Mouse (Mus musculus) naive thymus-derived CD4-positive, alpha-beta T cell, adult 2 months (primary cell): ENCODE results near the gene Arhgef28.
"Not testable (repeated sequence)": the region's sequence is repeated elsewhere in the genome, so short reads cannot be mapped to it uniquely, and the experiment has no call there.

ENCODE experiments used
- DNase-seq: peaks from one replicate; pipeline ENCODE4 v3.0.0-alpha.2; 2011; ENCODE audit warnings: low read depth

The Arhgef28 gene

DNA sequence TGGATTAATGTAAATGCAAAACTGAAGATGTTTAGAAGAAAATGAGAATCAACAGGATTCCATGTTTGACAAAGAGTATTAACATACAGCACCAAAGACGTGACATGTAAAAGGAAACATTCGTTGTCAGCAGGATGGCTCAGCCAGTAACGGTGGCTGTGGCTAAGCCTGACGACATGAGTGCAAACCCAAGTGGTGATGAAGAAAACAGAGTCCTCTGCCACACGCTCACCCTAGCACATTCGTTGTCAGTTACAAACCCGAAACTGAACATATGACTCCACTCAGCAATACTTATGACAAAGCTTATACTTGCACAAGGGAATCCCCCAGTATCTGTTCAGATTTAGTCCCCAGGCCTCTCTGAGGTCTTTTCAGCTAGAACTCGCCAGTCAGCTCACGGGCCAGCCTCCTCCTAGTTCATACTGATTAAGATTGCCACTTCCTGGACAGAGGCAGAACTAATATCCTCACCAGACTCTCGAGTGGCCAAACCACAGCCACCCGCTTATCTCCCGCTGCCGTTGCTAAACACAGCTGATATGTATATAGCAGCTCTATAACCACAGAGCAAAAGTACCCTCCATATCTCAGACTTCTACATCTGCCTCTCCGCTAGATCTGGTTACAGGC lies 82.0 kb downstream of the Arhgef28 start:
- DNase-seq: peak; percentile 2

DNA sequence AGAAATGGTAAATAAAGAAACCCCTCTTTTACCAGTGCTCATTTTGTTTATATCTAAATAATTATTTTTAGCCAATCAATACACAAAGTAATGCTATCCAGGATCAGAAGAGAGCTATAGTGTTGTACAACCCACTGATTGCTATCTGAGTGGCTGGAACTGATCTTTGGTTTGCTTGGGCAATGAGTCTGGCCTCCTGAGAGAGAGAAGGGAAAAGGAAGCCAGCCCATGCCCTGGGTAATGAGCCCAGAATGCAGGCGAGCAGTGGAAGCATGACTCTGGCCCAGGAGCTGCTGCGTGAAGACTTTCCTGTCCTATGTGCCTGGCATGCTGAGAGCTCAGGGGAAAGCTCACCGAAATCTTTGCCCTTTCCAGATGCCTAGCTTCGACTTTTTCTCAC lies 83.5 kb downstream of the Arhgef28 start:
- no peak for DNase-seq

DNA sequence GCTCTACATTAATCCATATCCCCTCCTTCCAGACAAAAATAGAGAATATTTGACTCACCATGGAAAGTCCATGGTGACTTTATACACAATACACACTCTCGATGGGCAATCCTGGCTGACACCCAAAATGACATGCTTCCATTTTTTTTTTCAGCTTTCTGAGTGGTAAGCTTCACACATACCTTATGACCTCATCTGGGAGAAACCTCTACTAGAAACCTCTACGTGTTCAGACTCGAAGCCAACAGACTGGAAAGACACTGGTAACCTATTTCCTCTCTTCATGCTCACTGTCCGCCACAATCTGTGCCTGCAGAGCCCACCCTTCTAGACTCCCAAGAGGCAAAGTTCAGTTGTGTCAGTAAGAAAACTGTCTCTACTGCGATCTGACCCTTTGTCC lies 84.2 kb downstream of the Arhgef28 start:
- DNase-seq: no peak

DNA sequence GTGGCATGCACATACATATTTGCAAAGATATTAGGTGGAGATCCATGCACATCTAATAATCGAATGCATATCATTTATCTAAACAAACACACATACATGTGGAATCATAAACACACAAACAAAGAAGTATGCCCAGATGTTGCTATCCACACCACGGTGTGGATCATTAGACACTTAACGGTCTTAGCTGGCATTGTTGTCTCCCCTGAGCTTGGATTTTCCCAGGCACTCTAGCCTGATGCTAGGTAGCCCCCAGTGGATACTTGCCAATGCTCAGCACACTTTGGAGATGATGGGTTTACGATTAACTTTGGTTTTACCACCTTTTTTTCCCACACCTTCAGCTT lies 85.1 kb downstream of the Arhgef28 start:
- DNase-seq: no peak

DNA sequence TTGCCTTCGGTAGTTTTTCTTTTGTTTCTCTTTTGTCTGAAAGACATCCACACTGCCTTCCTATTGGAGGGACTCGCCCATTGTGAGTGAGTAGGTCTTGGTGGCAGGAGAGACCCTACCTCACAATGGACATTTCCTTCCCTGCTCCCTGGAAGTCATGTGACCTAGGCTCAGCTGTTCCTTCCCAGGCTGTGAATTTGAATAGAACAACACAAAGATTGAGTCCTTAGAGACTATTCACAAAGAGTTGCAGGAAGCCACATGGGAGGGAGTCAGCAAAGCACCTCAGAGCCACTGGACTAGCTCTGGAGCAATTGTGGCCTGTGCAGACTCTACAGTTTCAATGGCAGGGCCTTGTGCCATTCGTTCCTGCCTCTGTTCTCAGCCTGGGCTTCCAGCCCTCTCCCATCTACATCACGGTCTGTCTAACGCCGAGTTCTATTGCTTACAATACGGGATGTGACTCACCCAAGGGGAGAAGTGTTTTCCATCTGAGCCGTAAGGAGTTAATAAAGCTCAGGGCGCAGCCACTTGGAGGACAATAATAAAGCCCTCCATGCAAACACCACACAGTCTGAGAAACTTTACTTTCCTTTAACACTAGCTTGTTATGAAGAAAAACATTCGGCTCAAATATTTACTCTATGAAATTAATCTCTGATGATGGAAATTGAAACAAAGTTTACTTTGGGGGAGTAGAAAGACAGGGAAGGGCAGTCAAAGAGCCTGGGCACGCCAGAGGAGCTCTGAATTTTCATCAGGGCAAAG lies 85.7 kb downstream of the Arhgef28 start:
- DNase-seq: no peak

DNA sequence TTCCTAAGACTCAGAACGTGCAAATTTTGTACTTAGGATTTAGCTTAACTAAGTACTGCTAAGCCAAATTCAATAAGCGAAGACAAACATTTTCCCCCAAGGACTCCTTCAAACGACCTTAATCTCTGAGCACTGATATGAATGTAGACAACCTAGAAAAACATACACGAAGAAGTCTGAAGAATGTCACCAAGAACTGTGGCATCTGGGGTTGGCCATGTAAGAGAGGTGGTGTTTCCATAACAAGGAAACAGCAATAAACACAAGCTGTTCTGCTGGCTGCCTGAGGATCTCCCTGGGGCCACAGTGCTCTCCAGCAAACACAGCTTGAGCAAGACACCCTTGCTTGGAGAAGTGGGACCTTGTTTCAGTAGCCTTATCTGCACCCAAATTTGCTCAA lies 87.9 kb downstream of the Arhgef28 start:
- no peak for DNase-seq

DNA sequence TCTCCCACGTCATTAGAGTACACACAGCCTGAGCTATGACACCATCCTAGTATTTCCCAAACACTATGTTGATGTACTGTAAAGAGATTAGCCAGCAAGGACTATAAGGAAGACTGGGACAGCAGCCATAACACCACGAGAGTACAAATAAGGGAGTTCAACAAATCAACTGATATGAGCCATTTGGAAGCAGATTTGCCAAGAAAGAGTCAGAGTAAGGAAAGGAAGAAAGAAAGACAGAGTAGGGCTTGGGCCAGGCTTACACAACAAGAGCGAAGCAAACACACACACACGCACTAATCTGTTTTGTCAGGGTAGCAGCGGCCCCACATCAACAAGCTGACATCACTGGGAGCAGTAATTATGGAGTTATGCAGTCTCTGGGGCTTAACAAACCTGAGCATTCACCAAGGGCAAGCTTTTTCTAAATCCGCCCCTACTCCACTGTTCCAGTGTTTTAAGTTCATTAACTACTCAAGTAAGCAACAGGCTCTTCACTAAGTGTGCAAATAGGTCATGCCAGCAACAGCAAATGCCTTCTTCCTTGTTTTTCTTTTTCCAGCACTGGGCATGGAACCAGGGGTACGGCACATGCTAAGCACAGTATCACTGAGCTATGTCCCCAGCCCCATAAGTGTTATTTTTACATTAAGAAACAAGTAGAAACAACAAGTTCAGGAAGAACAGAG lies 88.5 kb downstream of the Arhgef28 start:
- DNase-seq: no peak

DNA sequence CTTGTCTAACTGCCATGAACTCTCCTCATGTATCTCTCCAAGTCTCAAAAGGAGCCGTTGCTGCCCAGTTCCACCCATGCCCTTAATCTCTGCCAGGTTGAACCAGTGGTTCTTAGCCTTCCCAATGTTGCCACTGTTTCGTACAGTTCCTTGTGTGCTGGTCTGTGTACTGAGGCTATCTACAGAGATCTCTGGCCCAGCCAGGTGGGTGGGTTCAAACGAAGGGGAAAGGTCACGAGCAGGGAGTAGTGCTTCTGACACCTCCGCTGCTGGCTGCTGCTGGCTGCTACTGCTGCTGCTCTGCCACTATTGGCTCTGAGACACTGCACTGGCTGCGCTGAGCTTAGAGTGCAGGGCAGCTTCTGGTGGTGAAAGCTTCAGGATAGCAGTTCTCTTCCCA lies 90.6 kb downstream of the Arhgef28 start:
- no peak for DNase-seq

DNA sequence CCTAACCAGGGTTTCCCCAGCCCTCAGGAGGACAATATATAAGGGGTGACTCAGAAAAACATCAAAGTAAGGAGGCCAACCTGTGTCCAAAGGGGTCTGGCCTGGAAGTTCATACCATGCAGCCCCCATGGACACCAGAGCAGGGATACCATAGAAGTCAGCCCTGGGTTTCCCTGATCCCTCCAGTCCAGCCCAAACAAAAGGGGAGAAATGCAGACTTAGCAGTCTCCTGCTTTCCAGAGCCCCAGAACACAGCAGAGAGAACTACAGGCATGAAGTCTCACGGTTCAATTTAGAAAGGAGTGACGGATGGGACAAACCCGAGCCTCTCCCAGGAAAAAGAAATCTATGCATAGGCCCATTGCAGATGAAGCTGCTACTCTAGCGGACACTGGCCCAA lies 91.2 kb downstream of the Arhgef28 start:
- no peak for DNase-seq

DNA sequence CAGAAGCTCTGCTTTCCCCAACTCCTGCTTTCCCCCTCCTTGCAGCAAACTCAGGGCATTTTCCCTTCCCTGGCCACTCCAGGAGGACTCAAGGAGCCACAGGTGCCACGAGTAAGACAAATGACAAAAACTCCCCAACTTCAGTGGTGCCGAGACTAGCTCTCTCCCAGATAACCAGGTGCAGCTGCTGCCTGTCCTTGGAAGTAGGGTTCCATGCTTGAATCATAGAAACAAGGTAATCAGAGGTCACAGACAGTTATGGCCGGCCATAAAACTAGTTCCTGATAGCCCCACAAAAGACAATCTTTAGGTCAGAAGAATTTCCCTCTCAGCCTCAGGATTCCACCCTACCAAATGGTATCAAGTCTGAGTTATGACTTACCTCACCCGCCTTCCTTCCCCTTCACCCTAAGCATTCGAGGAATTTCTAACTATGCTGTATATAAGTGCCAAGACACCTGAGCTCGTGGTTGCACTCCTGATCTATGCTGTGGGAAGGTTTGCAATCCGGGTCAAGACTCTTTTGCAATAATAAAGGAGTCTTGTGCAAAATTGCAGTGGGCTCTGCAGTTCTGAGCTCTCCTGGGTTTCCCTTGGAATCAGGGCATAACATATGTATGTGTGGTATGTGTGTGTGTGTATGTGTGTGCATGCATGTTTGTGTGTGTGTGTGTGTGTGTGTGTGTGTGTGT lies 93.3 kb downstream of the Arhgef28 start:
- no peak for DNase-seq

DNA sequence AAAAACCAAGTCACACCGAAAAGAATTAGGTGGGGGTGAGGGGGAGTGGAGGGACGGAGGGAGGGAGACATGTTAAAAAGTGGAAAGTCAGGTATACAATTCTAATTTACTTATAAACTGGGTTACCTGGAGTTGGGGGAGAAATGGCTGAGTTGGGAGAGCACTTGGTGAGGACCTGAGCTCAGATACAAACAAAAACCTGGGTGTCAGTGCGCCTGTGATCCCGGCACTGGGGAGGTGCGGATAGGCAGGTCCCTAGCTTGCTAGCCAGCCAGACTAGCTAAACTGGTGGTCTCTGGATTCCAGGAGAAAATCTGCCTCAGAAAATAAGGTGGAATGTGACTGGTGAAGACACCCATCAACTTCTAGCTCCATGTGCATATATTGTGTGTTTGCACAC lies 94.7 kb downstream of the Arhgef28 start:
- no peak for DNase-seq

DNA sequence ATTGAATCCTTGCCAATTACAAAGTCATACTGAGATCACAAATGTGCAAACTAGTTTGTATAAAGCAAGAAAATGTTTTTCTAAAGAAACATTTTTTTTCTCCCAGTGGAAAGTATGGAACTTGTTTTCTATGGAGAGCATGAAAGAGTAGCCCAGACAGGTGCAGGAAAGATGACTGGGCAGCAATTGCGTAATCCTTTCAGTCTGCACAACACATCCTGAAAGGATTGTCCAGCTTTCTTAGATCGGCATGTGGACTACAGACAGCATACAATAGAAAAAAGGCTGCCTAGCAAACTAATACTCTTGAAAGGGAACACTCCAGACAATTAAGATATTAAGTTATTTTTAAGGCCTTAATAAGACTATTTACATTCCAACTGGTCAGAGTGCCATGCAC lies 95.2 kb downstream of the Arhgef28 start:
- no peak for DNase-seq

DNA sequence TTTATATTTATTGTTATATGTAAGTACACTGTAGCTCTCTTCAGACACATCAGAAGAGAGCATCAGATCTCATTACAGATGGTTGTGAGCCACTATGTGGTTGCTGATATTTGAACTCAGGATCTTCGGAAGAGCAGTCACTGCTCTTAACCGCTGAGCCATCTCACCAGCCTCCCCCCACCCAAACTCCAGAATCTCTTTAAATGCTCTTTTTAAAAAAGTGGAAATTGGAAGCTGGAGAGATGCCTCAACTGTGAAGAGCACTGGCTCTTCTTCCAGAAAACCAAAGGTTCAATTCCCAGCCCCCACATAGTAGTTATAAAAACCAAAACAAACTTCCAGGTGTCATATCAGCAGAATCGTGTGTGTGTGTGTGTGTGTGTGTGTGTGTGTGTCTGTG lies 97.8 kb downstream of the Arhgef28 start:
- not testable (repeated sequence) for DNase-seq

DNA sequence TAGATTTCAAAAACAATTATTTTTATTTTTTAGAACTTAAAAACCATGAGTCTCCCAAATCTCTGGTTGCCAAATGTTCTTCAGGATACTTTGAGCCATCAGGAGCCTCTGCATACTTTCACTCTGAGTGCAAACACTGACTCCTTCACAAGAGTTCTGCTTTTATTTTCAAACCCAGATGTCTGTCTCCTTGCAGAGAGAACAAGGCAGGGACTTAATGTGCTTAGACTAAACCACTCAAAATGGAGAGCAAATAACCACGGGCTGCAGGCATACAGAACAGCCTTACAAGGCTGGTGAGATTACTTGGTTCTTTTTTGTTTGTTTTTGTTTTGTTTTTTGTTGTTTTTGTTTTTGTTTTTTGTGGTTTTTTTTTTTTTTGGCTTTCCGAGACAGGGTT lies 98.6 kb downstream of the Arhgef28 start:
- DNase-seq: no peak

DNA sequence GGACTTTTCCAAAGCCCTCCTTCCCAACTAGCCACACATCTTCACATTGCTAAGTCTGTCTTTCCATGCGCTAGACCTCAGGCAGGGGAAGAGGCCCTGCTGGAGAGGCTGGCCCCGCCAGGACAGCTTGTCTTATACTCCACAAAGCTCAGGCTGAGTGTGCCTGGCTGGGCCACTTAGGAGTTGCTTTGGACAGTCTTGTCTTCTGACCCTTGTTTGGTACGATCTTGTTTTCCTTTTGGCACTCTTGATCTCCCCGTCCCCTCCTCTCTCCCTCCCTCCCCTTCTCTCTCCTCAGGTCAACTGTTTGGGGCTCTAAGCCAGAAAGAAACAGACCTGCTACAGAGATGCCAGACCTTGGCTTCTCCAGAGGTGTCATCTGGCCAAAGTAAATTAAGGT lies 110.3 kb downstream of the Arhgef28 start:
- DNase-seq: no peak

DNA sequence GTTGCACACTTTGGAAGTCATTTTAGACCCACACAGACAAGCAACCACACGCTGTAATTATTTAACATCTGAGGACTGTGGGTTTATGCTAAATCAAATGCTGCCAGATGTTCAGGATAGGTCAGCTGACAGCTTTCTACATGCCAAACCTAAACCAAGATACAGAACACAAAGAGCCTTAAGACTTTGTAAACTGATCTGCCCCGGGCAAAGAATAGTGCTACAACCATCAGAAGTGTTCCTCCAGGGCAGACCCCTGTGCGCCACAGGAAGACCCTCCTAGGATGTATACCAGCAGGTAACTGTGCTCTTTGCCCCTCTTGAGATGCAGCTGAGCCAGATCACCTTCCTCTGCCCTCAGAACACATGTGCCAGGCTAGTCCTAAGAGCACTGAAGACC lies 111.9 kb downstream of the Arhgef28 start:
- no peak for DNase-seq

DNA sequence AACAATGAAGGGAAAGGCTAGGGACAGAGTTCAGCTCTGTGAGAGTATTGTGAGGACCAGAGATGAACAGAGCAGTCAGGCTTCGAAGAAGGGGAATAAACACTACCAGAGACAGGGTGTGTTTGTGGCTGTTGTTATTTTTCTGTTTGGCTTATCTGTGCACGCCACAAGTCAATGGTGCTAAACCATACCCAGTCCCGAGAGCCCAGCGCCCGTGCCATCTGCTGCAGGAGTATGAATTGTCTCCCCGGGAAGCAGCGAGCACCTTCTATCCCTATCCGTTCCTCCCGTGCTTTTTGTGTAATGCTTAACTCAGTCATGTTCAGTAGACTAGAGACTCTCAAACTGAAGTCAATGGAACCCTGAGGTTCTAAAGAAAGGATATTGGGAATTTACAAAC lies 112.8 kb downstream of the Arhgef28 start:
- no peak for DNase-seq

DNA sequence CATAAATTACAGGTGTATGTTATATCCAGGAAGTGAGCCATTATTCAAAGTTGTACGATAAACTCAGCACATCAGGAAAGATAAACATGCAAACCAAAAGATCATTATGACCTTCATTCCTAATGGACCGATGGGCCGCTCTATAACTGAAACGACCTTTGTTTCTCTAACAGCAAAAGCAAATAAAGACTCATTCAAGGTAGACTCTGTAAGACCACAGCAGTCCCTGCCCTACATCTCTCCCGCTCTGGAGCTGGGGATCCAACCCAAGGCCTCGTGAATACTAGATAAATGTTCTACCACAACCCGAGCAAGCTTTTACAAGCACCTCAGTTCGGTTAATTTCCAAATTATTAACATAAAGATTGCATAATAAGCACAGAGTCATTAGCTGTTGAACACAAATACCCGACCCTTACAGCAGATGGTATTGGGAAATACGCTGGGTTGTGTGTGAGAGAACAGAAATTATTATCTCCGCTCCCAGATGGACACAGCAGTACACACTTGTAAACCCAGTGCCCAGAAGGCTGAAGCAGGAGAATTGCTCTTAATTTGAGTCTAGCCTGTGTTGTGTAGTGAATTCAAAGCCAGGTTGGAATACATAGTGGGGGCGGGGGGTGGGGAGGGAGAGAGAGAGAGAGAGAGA lies 113.8 kb downstream of the Arhgef28 start:
- no peak for DNase-seq

DNA sequence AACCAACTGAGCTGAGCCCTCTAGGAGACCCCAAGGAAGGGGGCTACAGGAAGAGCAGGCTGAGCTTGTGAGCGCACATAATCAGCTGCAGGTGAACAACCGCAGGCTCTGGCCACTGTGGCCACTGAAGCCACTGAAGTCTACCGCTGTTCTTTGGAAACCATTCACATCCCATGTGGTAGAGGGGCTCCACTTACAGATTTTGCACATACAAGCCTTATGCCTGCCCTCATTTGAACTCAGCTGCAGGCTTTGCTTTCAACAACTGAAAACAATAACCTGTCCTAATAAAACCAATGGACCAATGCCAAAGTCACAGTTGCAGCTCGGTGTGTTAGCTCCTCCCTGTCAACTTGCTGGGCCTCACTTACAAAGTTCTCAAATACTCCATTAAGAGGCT lies 126.6 kb downstream of the Arhgef28 start:
- DNase-seq: no peak

DNA sequence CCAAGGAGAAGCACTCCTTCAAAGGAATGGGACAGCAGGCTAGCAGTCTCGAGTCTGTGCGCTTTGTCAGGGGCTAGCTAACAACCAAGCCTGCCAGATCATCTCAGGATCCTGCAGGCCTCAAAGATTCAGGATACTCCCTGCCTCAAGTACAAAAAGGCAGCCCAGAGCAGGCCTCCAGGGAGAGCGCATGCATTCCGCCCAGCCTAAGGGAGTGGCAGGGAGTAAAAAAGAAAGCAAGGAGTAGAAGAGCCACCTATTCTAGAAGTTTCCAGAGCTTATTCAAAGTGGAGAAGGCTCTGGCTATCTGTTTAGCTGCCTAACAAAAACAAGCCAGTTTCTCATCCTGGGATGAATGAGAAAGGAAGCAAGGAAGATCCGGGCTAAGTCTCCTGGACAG lies 128.0 kb downstream of the Arhgef28 start:
- no peak for DNase-seq

DNA sequence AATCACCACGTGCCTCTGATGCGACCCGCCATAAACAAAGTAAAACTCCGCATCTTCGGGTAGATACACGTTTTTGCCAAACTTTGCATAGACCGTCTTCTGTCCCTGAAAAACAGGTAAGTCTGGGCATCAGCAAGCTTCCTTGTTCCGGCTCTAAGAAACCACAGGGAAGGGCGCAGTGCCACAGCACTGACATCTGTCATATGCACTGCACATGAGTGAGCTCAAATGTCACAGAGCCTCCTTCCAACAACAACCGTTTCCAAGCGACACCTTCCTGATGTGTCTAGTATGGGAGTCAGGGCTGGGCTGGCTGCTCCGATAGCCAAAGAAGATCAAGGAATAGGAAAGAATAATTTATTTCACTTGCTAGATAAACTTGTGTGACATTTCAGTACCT lies 129.0 kb downstream of the Arhgef28 start:
- DNase-seq: no peak

DNA sequence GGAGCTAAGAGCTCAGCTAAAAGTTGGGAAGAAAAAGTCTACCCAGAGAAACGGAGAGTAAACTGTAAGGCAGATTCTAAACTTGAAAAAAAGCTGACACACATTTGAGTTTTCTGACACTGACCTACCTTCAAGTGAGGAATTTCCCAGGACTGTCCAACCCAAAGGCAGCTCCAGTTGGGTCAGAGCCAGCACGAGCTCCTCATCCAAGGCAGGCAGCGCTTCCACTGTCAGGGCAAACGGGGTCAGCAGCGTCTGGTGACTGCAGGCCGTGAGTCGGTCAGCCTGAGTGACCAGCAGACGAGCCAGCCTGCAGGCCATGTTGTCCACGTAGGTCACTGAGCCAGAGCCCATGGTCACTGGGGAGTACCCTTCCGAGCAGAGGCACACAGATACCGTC lies 131.4 kb downstream of the Arhgef28 start:
- DNase-seq: no peak
